Mouse (Mus musculus): Measurements from ENCODE around the gene B3galt2. TPM values are rescaled to one million over a fixed set of nuclear protein-coding genes. Genes with fewer than 3 reads are reported as not detected.

Gene B3galt2
- polyA plus RNA-seq (2016; fragmentation: Nextera tagmentation; extraction: Ambion mirVana): 0.15 and 0.26 TPM in 2 replicates

GRCm38 (mm10) chr1:143640650-143641407 is at the start of gene B3galt2:
Gene B3galt2, plus strand, starts transcription at chr1:143640664.
- 83% methylated on average over 15 of the region's 15 CpGs for WGBS
- Histone ChIP-seq H3K4me3 (no peak within 1 kb of the TSS), H3K4me1 (no peaks in the 10 kb centered on the region), H3K9me3 (no peaks in the 10 kb centered on the region), H3K36me3 (no peaks in the 10 kb centered on the region), H3K27me3 (ENCODE audit: insufficient read depth, poor library complexity, severe bottlenecking) (no peaks in the 10 kb centered on the region), H3K27ac (no peak within 1 kb of the TSS)
- DNase-seq (ENCODE audit: low spot score): no peak

DNA sequence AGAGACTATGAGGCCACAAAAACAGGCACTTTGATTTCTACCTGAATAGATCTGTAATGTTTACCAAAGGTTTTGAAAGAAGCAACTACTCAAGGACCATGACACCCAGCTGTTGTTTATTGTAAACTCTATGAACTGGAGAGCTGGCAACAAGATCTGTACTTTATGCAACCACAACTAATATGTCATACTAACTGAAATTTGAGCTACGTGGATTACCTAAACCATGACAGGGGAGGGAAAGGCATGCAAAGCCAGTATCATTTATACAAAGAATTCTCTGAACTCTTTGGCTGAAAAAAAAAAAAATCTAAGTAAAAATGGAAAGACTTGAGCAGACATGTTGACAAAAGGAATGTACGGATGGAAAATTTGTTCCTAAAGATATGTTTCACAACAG is 43.6 kb upstream of the B3galt2 start:
- no peak overlapping the region for H3K27ac ChIP-seq
- no peaks in the 10 kb centered on the region for H3K27me3 ChIP-seq (ENCODE audit: insufficient read depth, poor library complexity, severe bottlenecking)
- WGBS: 86% methylated on average over 2 of the region's 2 CpGs
- H3K36me3 ChIP-seq: no peaks in the 10 kb centered on the region
- no peak overlapping the region for H3K4me3 ChIP-seq
- DNase-seq (ENCODE audit: low spot score): no peak
- H3K9me3 ChIP-seq: no peaks in the 10 kb centered on the region
- H3K4me1 ChIP-seq: no peaks in the 10 kb centered on the region

DNA sequence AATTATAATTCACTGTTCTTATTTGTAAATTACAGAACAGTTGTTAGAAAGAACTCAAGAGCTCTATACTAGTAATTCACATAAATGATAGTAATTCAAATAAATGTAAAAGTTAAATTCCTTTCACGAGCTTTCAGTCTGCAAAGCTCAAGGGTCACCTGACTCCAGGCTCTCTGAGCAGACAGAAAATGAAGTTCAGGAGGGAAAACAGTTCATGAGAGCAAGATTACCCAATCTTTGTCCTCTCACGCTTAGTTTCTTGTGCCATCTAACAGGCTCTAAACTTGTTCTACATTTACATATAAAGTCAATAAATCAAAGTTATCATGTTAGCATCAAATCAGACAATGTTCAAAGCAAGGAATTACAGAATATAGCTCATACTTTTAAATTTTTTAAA is 31.6 kb upstream of the B3galt2 start:
- no peak for DNase-seq (ENCODE audit: low spot score)
- Histone ChIP-seq H3K4me3 (no peak overlapping the region), H3K36me3 (peaks cover 30% of the 10 kb centered on the region), H3K9me3 (no peaks in the 10 kb centered on the region), H3K27me3 (ENCODE audit: insufficient read depth, poor library complexity, severe bottlenecking) (no peaks in the 10 kb centered on the region), H3K4me1 (no peaks in the 10 kb centered on the region), H3K27ac (no peak overlapping the region)
- 86% methylated on average over 2 of the region's 2 CpGs for WGBS

DNA sequence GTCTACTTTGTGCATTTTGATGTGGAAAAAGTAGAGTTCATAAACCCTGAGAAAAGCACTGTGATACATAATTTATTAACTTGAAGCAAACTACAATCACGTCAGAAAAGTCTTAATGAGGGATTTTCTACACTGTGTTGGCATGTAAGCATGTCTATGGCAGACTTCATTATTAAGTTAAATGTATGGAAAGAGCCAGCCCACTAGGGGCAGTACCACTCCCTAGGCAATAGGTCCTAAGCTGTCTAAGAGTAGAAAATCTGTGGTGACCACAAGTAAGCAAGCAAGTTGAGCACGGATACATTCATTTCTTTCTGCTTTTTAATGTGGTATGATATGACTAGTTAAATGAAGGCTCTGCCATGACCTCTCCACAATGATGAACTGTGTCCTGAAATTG is 27.6 kb upstream of the B3galt2 start:
- WGBS: 88% methylated on average over 2 of the region's 2 CpGs
- Histone ChIP-seq H3K9me3 (no peaks in the 10 kb centered on the region), H3K4me1 (no peaks in the 10 kb centered on the region), H3K4me3 (no peak overlapping the region), H3K27me3 (ENCODE audit: insufficient read depth, poor library complexity, severe bottlenecking) (no peaks in the 10 kb centered on the region), H3K27ac (no peak overlapping the region), H3K36me3 (peaks cover 50% of the 10 kb centered on the region)
- no peak for DNase-seq (ENCODE audit: low spot score)

DNA sequence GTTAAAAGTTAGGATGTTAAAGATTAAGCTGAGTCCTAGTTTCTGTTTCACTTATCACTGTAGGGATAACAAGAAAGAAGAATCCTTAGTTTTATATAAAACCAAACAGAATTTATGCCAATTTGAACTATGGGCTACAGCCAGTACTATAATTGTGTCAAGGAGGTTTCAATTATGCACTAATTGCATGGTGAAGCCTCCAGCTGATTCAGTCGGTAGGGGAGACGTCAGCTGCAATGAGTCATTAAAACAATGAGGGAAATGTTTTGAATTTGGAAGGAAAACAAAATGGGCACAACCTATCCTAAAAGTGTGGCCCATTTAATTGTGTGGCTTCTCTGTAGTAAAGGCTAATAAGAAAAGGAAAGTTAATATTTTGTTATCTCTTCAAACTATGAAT is 20.7 kb upstream of the B3galt2 start:
- H3K4me1 ChIP-seq: no peaks in the 10 kb centered on the region
- H3K27me3 ChIP-seq (ENCODE audit: insufficient read depth, poor library complexity, severe bottlenecking): no peaks in the 10 kb centered on the region
- peaks cover 22% of the 10 kb centered on the region for H3K36me3 ChIP-seq
- 73% methylated on average over 2 of the region's 2 CpGs for WGBS
- H3K9me3 ChIP-seq: no peaks in the 10 kb centered on the region
- DNase-seq (ENCODE audit: low spot score): no peak
- no peak overlapping the region for H3K4me3 ChIP-seq
- H3K27ac ChIP-seq: no peak overlapping the region

GRCm38 (mm10) chr1:143621930-143622329 is 18.5 kb upstream of the B3galt2 start:
- peaks cover 26% of the 10 kb centered on the region for H3K36me3 ChIP-seq
- H3K4me1 ChIP-seq: no peaks in the 10 kb centered on the region
- H3K27ac ChIP-seq: no peak overlapping the region
- no peaks in the 10 kb centered on the region for H3K9me3 ChIP-seq
- no peak for DNase-seq (ENCODE audit: low spot score)
- H3K27me3 ChIP-seq (ENCODE audit: insufficient read depth, poor library complexity, severe bottlenecking): no peaks in the 10 kb centered on the region
- H3K4me3 ChIP-seq: no peak overlapping the region

- Histone ChIP-seq H3K27ac (no peak overlapping the region), H3K4me3 (no peak overlapping the region), H3K9me3 (no peaks in the 10 kb centered on the region), H3K27me3 (ENCODE audit: insufficient read depth, poor library complexity, severe bottlenecking) (no peaks in the 10 kb centered on the region), H3K36me3 (peaks cover 27% of the 10 kb centered on the region), H3K4me1 (no peaks in the 10 kb centered on the region)
- no peak for DNase-seq (ENCODE audit: low spot score)
- 90% methylated on average over 1 of the region's 1 CpGs for WGBS
These were observed 17.8 kb upstream of the B3galt2 start for GRCm38 (mm10) chr1:143622634-143623033.

- Histone ChIP-seq H3K4me3 (no peak overlapping the region), H3K36me3 (peaks cover 10% of the 10 kb centered on the region), H3K9me3 (no peaks in the 10 kb centered on the region), H3K27me3 (ENCODE audit: insufficient read depth, poor library complexity, severe bottlenecking) (no peaks in the 10 kb centered on the region), H3K4me1 (no peaks in the 10 kb centered on the region), H3K27ac (no peak overlapping the region)
- 75% methylated on average over 7 of the region's 7 CpGs for WGBS
- no peak for DNase-seq (ENCODE audit: low spot score)
These were observed 9.1 kb upstream of the B3galt2 start for GRCm38 (mm10) chr1:143631337-143631736.

DNA sequence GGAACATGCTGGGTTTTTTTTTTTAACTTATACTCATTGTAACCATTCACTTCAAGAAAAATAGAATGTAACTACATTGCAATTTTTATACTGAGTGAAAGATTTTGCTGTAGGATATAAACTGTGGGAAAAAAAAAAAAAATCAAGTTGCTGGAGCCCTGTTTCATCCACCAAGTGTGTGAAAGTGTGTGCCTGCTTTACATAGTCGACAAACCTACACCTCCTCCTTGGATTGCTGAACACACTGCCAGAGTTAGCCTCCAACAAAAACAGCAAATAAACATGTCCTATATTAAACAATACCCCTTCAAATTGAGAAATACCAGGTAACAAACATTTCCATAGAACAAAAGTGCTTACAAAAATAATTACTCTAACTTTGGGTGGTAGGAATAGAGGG is 8.1 kb upstream of the B3galt2 start:
- WGBS: 85% methylated on average over 1 of the region's 1 CpGs
- no peak for DNase-seq (ENCODE audit: low spot score)

DNA sequence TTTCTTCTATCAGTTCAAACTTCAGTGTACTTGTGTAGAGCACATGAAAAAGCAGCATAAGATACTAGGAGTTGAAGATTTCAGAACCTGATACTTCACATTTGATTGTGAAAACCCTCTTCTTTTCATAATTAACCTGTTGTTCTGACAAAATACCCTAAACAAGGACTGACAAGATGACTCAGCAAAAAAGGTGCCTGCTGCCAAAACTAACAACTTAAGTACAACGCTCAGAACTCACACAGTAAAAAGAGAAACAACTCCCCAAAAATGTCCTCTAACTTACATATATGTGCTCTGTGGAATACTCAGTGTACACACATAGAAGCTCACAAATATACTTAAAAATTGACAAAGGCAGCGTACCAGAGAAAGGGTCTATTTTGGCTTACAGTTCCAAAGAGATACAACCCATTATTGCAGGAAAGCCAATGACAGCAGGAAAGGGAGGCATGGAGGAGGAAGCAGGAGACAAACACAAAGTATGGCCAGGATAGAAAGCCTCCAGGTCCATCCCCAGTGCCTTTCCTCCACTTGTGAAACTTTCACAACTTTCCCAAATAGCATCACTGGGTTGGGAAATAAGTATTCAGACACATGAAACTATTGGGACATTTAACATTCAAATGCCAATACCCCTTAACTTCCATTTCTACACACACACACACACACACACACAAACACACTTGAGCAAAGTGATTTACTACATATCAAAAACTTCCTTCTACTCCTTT is 7.4 kb upstream of the B3galt2 start:
- 91% methylated on average over 2 of the region's 2 CpGs for WGBS
- H3K27ac ChIP-seq: no peak overlapping the region
- no peaks in the 10 kb centered on the region for H3K4me1 ChIP-seq
- no peaks in the 10 kb centered on the region for H3K27me3 ChIP-seq (ENCODE audit: insufficient read depth, poor library complexity, severe bottlenecking)
- no peak for DNase-seq (ENCODE audit: low spot score)
- H3K36me3 ChIP-seq: no peaks in the 10 kb centered on the region
- no peaks in the 10 kb centered on the region for H3K9me3 ChIP-seq
- H3K4me3 ChIP-seq: no peak overlapping the region

More for the DNA sequence above, 8.1 kb upstream of the B3galt2 start:
- Histone ChIP-seq H3K36me3 (peaks cover under 1% of the 10 kb centered on the region), H3K27me3 (ENCODE audit: insufficient read depth, poor library complexity, severe bottlenecking) (no peaks in the 10 kb centered on the region), H3K4me1 (no peaks in the 10 kb centered on the region), H3K27ac (no peak overlapping the region), H3K9me3 (no peaks in the 10 kb centered on the region), H3K4me3 (no peak overlapping the region)

DNA sequence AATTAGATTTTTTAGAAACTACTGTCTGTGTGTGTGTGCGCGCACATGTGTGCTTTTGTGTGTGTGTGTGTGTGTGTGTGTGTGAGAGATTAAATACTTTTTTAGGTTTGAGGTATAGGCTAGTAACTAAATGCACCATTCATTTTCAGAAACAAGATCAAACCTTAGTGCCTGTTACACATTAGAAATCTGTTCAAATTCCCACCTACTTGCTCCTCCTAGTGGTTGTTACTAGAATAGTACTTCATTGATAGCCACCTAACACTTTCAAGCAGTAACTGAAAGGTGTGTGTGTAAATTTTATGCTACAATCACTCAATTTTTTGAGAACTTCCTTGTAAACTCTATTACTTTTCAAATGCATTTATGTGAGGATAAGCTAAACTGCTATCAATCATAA is 3.8 kb downstream of the B3galt2 start:
- Histone ChIP-seq H3K4me3 (no peak overlapping the region), H3K27ac (no peak overlapping the region), H3K4me1 (no peaks in the 10 kb centered on the region), H3K36me3 (no peaks in the 10 kb centered on the region), H3K9me3 (no peaks in the 10 kb centered on the region), H3K27me3 (ENCODE audit: insufficient read depth, poor library complexity, severe bottlenecking) (no peaks in the 10 kb centered on the region)
- 94% methylated on average over 2 of the region's 2 CpGs for WGBS
- no peak for DNase-seq (ENCODE audit: low spot score)

- Histone ChIP-seq H3K27me3 (ENCODE audit: insufficient read depth, poor library complexity, severe bottlenecking) (no peaks in the 10 kb centered on the region), H3K9me3 (no peaks in the 10 kb centered on the region), H3K36me3 (peaks cover 4% of the 10 kb centered on the region), H3K4me1 (no peaks in the 10 kb centered on the region), H3K4me3 (no peak overlapping the region), H3K27ac (no peak overlapping the region)
- WGBS: 91% methylated on average over 4 of the region's 4 CpGs
- no peak for DNase-seq (ENCODE audit: low spot score)
These were observed 4.9 kb downstream of the B3galt2 start for GRCm38 (mm10) chr1:143645386-143645785.

- Histone ChIP-seq H3K36me3 (peaks cover 6% of the 10 kb centered on the region), H3K9me3 (no peaks in the 10 kb centered on the region), H3K27me3 (ENCODE audit: insufficient read depth, poor library complexity, severe bottlenecking) (no peaks in the 10 kb centered on the region), H3K27ac (no peak overlapping the region), H3K4me1 (no peaks in the 10 kb centered on the region), H3K4me3 (no peak overlapping the region)
- DNase-seq (ENCODE audit: low spot score): no peak
- WGBS: 85% methylated on average over 4 of the region's 4 CpGs
These were observed 5.8 kb downstream of the B3galt2 start for GRCm38 (mm10) chr1:143646219-143646618.
